27 mouse cellular contexts compared by ENCODE assay signal in genomic region chr3:116890576-116890975, GRCm38 (mm10). TPM values are rescaled to one million over a fixed set of nuclear protein-coding genes. Genes with fewer than 3 reads are reported as not detected.
DNase-seq lines count a peak whose midpoint lies in the region; ATAC-seq and TF ChIP-seq lines count a peak whose summit lies in the region.
"Had no signal": no experiment of that assay in that cellular context is flagged by ENCODE, and none has a peak within 500 bp of the region (broad histone marks: within the 10 kb centered on the region; RNA-seq: fewer than 3 reads in every experiment).

No protein-coding gene starts in this region.

- no peaks in the 10 kb centered on the region for H3K36me3 ChIP-seq in kidney, embryonic 15.5 days
- no peaks in the 10 kb centered on the region for H3K36me3 ChIP-seq in kidney, postnatal 0 days (ENCODE audit: insufficient read depth, low read length)
- no peaks in the 10 kb centered on the region for H3K36me3 ChIP-seq in forebrain, embryonic 14.5 days (ENCODE audit: control insufficient read depth, insufficient read depth, low read length)
- H3K36me3 ChIP-seq: heart, embryonic 15.5 days; hindbrain, embryonic 13.5 days had no signal

- no peaks in the 10 kb centered on the region for H3K9me3 ChIP-seq in kidney, embryonic 15.5 days (replicated peaks)
- no peaks in the 10 kb centered on the region for H3K9me3 ChIP-seq in kidney, postnatal 0 days (replicated peaks; ENCODE audit: low read length)
- H3K9me3 ChIP-seq in forebrain, embryonic 14.5 days (replicated peaks; ENCODE audit: control insufficient read depth, low read length) = no peaks in the 10 kb centered on the region
- H3K9me3 ChIP-seq: forebrain, embryonic 10.5 days; forebrain, embryonic 13.5 days; heart, embryonic 12.5 days; heart, embryonic 15.5 days; hindbrain, embryonic 10.5 days; hindbrain, embryonic 13.5 days had no signal

- H3K4me2 ChIP-seq in kidney, embryonic 15.5 days = no peak overlapping the region
- no peak overlapping the region for H3K4me2 ChIP-seq in kidney, postnatal 0 days (ENCODE audit: low read length)
- no peak overlapping the region for H3K4me2 ChIP-seq in forebrain, embryonic 14.5 days (ENCODE audit: low read length)
- H3K4me2 ChIP-seq: forebrain, embryonic 13.5 days; heart, embryonic 12.5 days; heart, embryonic 15.5 days; hindbrain, embryonic 13.5 days had no signal

- H3K4me1 ChIP-seq in kidney, embryonic 15.5 days = no peaks in the 10 kb centered on the region
- H3K4me1 ChIP-seq in kidney, postnatal 0 days (replicated peaks; ENCODE audit: insufficient read depth, low read length) = no peaks in the 10 kb centered on the region
- peaks cover 6% of the 10 kb centered on the region for H3K4me1 ChIP-seq in forebrain, embryonic 14.5 days (ENCODE audit: control insufficient read depth, insufficient read depth, low read length)
- H3K4me1 ChIP-seq: heart, embryonic 12.5 days; heart, embryonic 15.5 days had no signal

- H3K9ac ChIP-seq in kidney, embryonic 15.5 days = no peak overlapping the region
- H3K9ac ChIP-seq in kidney, postnatal 0 days (ENCODE audit: low read depth, low read length) = no peak overlapping the region
- no peak overlapping the region for H3K9ac ChIP-seq in forebrain, embryonic 14.5 days (ENCODE audit: low read length)
- H3K9ac ChIP-seq: forebrain, embryonic 13.5 days; forebrain, postnatal 0 days; heart, embryonic 12.5 days; heart, embryonic 15.5 days; hindbrain, embryonic 13.5 days had no signal

- 88% methylated on average over 4 of the region's 4 CpGs for WGBS in kidney, embryonic 15.5 days
- WGBS in kidney, postnatal 0 days = 78% methylated on average over 4 of the region's 4 CpGs
- 96% methylated on average over 4 of the region's 4 CpGs for WGBS in forebrain, embryonic 14.5 days

- no peak overlapping the region for H3K27ac ChIP-seq in kidney, embryonic 15.5 days
- no peak overlapping the region for H3K27ac ChIP-seq in kidney, postnatal 0 days
- H3K27ac ChIP-seq in forebrain, embryonic 14.5 days (ENCODE audit: low read depth, low read length) = no peak overlapping the region
- H3K27ac ChIP-seq: forebrain, embryonic 10.5 days; forebrain, embryonic 13.5 days; gastrocnemius, adult 2 months; heart, embryonic 15.5 days; hindbrain, embryonic 10.5 days; hindbrain, embryonic 13.5 days had no signal

- peak; percentile 88 for DNase-seq in kidney, adult 9 months
- no peak for DNase-seq in kidney, postnatal 0 days (ENCODE audit: low spot score)
- DNase-seq in kidney, postnatal 14 days = peak; percentile 38
- DNase-seq in yolk sac, embryonic 10.5 days (ENCODE audit: low spot score) = peak; percentile 48
- DNase-seq in forebrain, embryonic 14.5 days (ENCODE audit: low spot score) = no peak
- DNase-seq in adrenal gland, postnatal 4 days (ENCODE audit: low spot score in 2 of 2) = no peak
- DNase-seq: adrenal gland, adult 8-10 months; adrenal gland, postnatal 25 days; cerebellum, adult 18-20 months; cerebellum, adult 9-10 months; cerebellum, postnatal 14 days; forebrain, postnatal 0 days; gastrocnemius, adult 2 months; gastrocnemius, postnatal 14 days; heart, adult 11 months; heart, postnatal 10 days; heart, postnatal 36 days had no signal

- TF ChIP-seq CTCF in kidney, postnatal 0 days (IDR thresholded peaks at IDR 0.05; ENCODE audit: low read depth) = no peak

- H3K4me3 ChIP-seq in kidney, embryonic 15.5 days (replicated peaks) = no peak overlapping the region
- H3K4me3 ChIP-seq in kidney, postnatal 0 days (replicated peaks; ENCODE audit: low read depth, low read length) = no peak overlapping the region
- no peak overlapping the region for H3K4me3 ChIP-seq in forebrain, embryonic 14.5 days (ENCODE audit: low read depth, low read length)
- H3K4me3 ChIP-seq: forebrain, embryonic 10.5 days; forebrain, embryonic 13.5 days; gastrocnemius, adult 2 months; heart, embryonic 12.5 days; heart, embryonic 15.5 days; hindbrain, embryonic 10.5 days; hindbrain, embryonic 13.5 days had no signal

- no peak for ATAC-seq in kidney, embryonic 15.5 days (replicated peaks; ENCODE audit: low FRiP score)
- peak; percentile 47; the same call in 1 of the 2 replicates for ATAC-seq in kidney, postnatal 0 days (replicated peaks; ENCODE audit: low FRiP score, low read depth)
- no peak for ATAC-seq in forebrain, embryonic 14.5 days
- ATAC-seq: activated CD4-positive, CD25-positive, alpha-beta regulatory T cell, adult 4 months; CD4-positive, CD25-positive, alpha-beta regulatory T cell, adult 4 months; forebrain, embryonic 13.5 days; forebrain, postnatal 0 days; hindbrain, embryonic 16.5 days had no signal

- H3K27me3 ChIP-seq in kidney, embryonic 15.5 days = no peaks in the 10 kb centered on the region
- H3K27me3 ChIP-seq in kidney, postnatal 0 days (ENCODE audit: insufficient read depth, low read length) = no peaks in the 10 kb centered on the region
- H3K27me3 ChIP-seq in forebrain, embryonic 14.5 days (replicated peaks; ENCODE audit: control insufficient read depth, insufficient read depth, low read length) = no peaks in the 10 kb centered on the region
- H3K27me3 ChIP-seq: forebrain, embryonic 13.5 days; heart, embryonic 12.5 days; heart, embryonic 15.5 days; hindbrain, embryonic 13.5 days had no signal

RNA-seq across cellular contexts. Expression of gene Frrs1, which starts 31.3 kb away (rescaled TPM):
- 22.7 and 23.5 TPM in 2 replicates for polyA plus RNA-seq in kidney, embryonic 15.5 days (2015; fragmentation: Nextera tagmentation; extraction: Ambion mirVana)
- 21.6 and 21.7 TPM in 2 replicates for polyA plus RNA-seq in kidney, postnatal 0 days (2015; fragmentation: Nextera tagmentation; extraction: Ambion mirVana)
- 1.9 and 3.1 TPM in 2 replicates for polyA plus RNA-seq in forebrain, embryonic 14.5 days (2014; fragmentation: Nextera tagmentation; extraction: Ambion mirVana)
- total RNA-seq in adrenal gland, postnatal 4 days (2021) = 10 to 100 TPM; 17.0 to 20.4 TPM

Comparison
In these comparisons a context has a peak if more than half of its experiments do, and no peak if none do; other contexts are left out.
1. DNase-seq: peak in kidney, adult 9 months (single experiment), kidney, postnatal 14 days (single experiment) and yolk sac, embryonic 10.5 days (single experiment); none in kidney, postnatal 0 days (single experiment), forebrain, embryonic 14.5 days (single experiment) and adrenal gland, postnatal 4 days (0 of 2).